Mouse (Mus musculus) gastrocnemius, adult 18-20 months (tissue): ENCODE measurements at regions not wholly inside any gene's neighbourhood (a gene's known extent, or its start where the extent isn't known, plus 50 kb on each side); places are given as distances from the start of the nearest gene placed in this dataset.

Experiments used
- DNase-seq: peaks from one replicate; pipeline ENCODE4 v3.0.0; 2021; ENCODE audit warnings: low spot score

DNA sequence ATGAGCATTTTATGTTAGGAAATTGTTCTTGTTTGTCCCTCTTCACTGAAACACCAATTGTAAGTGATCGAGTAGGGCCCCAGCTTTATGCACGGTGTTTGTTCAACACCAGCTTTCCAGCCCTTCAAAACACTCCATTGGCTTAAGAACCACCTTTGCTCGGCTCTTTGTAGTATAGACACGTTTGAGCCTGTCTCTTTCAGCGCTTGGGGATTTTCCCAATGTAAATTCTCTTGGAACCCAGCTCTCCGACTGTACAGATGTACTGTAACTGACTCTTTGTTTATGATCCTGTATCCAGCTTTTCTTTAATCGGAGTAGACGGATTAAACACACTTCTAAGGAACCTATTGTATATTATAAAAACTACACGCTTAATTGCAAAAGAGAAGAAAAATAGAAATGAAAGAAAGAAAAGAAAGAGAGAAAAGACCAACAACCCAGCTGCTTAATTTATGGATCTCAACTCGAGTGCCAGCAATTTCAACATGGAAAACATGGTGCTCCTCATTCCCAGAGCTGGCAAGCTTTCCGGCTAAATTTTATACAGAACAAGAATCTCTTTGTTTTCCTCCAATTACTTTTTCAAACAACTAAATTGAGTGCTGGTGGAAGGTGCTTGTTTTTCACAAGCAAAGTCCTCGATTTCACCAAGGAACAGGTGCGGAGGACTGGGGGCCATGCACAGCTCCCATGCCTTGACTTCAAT, 430.4 kb downstream of the Adgrl2 start:
- no peak for DNase-seq

DNA sequence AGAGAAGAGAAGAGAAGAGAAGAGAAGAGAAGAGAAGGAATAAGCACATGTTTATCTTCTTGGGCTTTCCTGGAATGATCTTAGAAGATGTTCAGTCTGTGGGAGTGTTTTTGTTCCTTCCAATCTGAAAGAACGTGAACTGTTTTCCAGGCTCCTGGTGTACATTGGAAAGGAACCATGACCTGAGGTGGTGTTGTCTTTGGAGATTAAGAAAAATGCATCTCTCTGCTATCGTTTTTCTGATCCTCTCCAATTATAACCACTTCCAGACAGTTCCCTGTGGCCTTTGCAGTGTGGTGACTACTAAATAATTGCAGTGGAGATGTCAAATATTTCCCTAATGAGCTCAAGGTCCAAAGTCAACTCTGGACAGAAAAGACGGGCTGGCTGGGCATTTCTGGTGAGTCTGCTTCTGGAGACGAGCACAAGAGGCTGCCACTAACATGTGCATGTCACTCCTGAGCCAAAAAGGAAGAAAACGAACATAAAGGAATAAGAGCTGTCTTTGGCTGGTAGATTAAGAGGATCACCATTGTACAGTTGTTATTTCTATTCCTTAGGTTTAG, 431.7 kb downstream of the Adgrl2 start:
- no peak for DNase-seq

DNA sequence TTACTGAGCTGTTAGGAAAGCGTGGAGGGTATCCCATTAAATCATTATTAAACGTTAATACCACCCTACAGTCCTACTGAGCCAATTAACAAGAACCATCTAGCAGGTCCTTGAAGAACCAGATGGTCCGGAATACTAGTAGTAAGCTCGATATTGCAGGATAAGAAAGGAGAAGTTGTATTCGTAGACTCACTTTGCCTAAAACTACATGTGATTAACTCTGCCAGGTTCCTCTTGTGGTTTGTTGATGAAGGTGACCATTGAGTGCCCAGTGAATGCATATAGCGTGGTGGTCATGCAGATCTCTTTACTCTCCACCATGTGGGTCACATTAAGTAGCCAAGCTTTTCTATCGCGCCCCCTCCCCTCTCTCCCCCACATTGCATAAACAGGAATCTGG, 435.0 kb downstream of the Adgrl2 start:
- no peak for DNase-seq

DNA sequence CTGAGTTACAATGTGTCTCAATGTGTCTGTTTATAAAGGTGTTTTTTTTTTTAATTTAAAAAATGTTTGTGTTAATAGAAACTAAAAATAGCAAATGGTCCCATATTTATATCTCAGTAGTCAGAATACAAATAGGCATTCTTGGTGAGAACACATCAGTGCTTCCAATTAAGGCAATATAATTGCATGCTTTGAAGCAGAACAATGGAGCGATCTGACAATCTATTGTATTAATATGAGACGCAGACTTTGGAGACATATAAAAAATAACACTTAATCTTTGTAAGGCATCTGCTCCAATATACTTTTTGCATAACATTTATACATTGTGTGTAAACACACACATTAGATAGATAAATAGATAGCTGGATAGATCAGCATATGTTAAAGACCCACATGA, 439.6 kb downstream of the Adgrl2 start:
- DNase-seq: no peak

DNA sequence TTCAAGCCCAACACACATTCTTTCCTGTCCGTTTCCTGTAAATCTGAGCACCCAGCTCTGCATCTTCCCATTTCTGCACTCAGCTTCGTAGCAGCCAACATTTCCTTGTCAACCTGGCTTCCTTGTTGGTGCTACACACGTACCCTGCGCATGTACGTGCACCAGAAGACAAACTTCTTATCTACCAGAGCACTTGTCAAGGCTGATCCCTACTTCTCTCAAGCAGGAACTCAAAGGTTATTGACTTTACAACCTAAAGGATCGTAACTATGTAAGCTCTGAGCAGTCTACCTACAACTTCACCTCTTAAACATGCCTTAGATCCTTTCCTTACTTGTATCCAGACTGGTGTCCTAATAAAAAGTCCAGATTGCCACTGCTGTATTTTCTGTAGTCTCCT, 445.4 kb downstream of the Adgrl2 start:
- no peak for DNase-seq

DNA sequence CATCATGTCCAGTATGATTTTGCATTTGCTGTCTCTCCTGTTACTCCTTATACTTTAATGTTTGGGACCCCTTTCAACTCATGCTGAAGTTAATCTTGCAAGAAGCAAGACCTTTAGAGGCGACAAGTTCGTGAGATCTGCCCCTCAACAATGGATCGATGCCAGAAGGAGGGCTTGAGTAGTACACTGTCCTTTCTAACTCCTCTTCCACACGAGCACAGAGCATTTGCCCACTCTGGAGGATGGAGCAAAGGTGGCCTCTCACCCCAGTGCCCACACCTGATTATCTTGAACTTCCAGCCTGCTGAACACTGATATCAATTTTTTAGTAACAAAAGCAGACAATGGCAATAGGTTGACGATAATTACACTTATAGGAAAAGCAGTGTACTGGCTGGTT, 448.1 kb downstream of the Adgrl2 start:
- DNase-seq: no peak

DNA sequence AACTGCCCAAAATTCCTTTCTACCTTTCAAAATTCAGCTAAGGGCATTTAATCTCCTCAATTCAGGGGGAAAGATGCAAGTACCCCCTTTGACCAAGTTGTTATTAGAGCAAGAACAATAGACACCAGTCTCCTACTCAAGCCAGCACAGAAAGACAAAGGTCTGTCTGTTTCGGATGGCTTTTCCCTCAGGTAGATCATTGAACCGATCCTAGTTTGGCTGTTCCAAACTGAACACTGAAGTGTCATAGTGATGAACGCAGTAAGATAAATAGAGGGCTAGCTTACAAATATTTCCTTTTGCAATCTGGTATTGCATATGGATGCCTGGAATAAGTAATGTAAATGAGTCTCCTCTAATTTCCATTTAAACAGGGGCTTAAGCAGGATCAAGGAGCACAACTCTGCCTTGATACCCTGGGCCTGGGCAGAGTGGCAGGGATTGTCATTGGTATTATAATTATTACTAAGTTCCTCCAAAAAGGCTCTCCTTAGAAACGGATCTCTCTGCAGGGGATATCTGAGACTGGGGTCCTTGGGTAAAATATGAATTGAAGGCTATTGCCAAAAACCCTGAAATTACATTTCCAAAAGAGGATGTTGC, 452.6 kb downstream of the Adgrl2 start:
- no peak for DNase-seq

DNA sequence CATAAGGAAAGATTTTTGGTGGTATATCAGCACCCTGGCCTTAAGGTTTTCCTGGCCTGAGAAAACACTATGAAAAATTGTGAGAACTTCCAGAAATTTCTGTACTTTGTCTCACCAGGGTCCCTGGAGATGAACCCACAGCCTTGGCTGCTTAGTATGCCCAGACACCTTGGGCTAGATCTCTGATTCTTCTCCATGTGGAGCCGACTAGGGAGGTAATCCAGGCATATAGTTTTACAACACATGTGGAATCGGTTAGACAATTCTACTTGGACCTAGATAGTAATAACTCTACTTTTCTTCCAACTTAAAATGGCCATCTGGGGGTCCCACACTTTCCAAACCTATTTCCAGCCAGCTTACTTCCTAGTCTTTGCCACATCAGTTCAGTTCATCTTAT, 460.5 kb downstream of the Adgrl2 start:
- no peak for DNase-seq

DNA sequence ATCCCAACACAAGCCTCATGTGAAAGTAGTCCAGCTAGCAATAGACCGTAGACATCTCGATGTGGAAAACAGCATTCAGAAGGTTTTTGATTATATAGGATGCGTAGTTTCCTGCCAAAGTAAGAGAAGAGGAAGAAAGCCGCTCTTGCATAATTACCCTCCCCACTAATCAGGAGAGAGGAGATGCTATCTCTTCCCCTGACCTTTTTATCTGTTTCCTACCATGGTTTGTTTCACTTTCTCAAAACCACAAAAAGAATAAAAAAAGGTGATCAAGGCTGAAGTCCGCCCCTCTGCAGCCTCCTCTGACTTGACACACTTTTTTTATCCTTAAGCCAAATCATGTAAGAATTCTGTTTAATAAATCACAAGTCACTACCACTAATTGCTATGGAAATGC, 480.0 kb downstream of the Adgrl2 start:
- no peak for DNase-seq

DNA sequence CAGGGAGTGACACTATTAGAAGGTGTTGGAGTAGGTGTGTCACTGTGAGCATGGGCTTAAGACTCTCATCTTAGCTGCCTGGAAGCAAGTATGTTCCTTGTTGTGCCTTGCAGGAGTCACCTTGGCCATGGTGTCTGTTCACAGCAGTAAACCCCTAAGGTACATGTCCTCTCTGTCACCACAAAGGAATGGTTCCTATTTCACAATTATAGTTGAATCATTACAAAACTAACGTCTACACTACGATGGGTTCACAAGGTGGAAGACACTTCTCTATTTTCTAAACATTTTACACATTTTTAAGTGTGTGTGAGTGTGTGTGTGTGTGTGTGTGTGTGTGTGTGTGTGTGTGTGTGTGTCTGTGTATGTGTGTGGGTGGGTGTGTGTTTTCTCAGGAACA, 485.4 kb downstream of the Adgrl2 start:
- no peak for DNase-seq

DNA sequence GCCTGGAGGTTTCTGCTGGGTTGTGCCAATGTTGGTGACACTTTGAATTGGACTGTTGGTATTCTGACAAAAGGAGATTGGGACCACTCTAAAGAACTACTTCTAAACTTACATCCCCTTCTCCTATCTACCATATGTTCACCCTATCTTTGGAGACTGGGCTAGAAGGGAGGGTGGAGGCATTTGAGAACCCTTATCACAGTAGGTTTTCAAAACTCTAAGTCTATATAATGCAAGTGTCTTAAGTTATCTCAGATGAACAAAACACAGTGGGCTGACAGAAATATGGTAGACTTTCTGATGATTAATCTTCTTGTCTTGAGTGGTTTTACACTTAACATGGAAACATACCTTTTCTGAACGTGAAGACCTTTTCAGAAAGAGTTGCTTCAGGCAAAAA, 486.9 kb downstream of the Adgrl2 start:
- DNase-seq: no peak

DNA sequence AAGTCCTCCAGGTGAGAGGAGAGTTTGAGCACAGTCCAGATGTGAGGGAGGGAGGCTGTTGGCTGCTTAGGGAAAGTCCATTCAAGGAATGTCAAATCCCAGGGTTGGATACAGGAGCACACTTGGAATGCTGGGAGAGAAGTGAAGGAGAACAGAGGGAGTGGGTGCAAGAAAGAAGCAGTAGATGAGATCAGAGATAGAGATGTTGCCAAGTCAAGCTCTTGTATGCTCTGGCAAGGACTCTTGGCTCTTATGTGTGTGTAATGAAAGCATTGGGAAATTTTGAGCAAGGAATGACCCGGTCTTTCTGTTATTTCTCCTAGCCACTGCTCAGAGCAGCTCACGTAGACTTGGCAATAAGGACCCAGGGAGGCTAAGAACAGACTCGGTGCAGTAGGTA, 488.6 kb downstream of the Adgrl2 start:
- peak; percentile 34 for DNase-seq

DNA sequence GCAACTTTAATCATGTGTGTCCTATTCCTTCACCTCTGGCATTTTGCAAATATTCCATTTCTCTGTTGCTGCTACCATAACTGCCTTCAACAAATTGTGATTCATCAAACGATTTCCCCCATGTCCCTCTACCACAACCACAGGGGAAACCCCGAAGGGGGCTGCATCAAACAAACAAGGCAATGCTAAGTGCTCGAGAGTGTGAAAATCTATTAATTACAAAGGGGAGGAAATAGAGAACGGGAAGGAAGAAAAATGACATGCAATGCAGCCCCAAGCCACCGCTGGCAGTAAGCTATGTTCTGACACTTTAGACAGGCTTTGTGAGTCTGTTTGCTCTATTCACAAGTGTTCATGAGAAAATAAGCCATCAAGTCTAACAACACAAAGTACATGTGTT, 493.7 kb downstream of the Adgrl2 start:
- no peak for DNase-seq

DNA sequence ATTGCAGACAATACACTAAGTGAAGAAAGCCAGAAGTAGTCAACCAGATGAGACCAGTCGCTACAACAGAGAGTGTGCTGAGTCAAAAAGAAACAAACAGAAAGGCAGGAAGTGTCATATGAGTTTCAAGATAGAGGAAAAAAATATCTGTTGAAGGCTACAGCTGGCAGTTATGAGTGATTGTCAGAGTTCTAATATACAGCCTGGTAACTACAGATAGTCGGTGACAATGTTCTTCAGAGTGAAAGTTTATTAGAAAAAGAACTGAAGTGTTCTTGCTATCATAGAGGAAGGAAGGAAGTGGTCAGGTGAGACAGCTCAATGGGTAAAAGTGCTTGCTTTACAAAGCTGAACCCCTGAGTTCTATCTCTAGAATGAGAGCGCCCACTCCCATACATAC, 499.1 kb downstream of the Adgrl2 start:
- no peak for DNase-seq

DNA sequence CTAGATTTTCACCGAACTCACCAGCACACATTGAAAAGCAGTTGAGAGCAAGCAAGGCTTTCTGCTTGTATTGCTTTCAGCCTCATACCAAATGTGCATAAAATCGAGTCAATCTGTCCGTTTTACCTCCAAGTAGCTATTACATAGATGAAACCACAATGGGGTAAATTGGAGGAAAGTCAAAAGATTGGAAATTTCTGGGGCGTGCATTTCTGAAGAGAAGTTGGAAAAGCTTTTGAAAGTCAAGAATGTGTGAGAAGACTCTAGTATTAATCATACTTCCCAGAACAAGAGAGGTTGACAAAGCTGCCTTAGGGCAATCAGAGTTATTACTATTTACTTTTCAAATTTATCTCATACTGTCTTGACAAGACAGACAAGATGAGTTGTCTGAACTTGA, 501.2 kb downstream of the Adgrl2 start:
- DNase-seq: no peak

DNA sequence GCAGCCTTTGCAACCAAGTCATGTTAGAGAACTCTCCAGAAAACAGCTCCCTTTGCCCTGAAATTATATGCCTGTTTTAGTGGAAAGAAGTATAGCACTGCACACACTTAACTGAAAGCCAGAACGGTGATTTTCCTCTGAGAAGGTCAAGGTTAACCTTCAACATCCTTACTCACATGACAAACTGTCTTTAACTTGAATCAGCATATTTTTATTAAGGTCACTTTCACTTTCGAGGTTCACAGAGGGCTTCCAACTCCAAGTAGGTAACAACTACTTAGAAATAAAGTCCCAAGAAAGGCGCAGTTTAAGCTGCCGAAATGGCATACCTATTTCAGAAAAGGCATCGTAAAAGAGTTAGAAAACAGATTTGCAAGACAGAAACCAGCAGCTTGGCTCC, 502.4 kb downstream of the Adgrl2 start:
- no peak for DNase-seq

DNA sequence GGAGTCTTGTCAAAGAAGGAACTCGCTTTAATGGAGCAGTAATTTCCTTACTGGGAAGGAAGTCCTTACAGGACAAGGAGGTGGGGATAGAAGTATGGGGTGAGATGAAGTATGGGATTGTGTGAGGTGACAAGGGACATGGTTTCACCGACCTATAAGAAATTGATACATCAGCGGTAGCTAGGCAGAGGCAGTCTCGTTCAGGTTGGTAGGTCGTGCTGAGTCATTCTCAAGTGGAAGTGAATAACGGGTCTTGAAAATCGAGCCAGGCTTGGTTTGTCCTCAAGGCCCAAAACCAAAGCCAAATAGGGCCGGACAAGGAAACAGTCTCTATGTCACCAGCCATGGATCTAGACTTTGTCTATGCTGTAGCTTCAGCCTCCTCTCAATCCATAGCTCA, 514.5 kb downstream of the Adgrl2 start:
- DNase-seq: no peak

DNA sequence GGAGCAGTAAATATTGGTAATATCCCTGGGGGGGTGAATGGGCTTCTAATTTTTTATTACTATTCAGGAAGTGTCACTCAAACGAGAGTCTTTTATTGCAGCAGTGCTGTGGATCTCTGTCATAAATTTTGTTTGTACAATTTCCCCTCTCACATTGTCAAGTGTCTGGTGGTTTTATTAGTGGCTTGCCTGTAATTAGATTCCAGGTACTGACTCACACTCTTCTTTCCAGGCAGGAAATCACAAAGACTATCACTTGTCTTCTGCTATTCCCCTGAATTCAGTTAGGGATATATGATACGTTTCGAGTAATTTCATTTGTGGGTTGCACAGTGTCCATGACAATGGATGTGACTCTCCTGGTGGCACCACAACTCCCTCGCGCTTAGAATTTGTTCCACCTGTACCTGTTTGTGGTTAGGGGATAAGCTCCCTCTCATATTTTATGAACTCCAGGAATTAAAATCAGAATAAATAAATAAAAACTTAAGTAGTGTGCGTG, 517.4 kb downstream of the Adgrl2 start:
- DNase-seq: no peak

DNA sequence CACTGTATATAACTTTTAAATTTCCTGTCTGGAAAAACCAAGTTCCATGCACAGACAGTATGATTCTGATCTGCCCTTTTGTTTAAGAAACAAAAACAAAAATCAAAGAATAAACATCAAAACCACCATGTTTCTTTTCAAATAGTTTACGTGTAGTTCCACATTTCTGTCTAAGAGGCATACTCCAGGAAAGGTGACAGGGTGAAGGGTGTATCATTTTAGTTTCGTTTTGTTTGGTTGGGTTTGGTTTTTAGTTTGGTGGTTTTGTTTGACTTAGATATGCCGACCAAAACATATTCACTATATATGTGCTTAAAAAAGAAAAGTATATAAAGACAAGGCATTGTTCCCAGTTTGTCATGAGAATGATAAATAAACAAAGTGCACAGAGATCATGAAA, 524.9 kb downstream of the Adgrl2 start:
- DNase-seq: no peak

DNA sequence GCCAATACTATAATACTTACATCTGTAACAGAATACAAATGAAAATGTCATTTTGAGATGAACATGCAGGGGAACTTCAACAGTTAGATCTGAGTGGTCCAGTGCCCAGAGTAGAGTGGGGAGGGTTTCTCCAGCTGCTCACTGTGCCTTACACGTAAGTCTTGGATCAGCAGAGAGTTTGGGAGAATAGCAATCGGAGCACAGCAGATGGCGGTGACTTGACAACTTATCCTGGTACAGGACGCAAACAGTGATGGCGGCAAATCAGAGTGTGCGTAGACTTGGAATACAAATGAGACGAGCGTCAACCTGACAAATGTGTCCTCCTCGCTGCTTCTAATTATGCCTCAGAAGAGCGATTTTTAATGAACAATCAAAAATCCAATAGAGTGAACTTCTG, 527.6 kb downstream of the Adgrl2 start:
- DNase-seq: no peak

DNA sequence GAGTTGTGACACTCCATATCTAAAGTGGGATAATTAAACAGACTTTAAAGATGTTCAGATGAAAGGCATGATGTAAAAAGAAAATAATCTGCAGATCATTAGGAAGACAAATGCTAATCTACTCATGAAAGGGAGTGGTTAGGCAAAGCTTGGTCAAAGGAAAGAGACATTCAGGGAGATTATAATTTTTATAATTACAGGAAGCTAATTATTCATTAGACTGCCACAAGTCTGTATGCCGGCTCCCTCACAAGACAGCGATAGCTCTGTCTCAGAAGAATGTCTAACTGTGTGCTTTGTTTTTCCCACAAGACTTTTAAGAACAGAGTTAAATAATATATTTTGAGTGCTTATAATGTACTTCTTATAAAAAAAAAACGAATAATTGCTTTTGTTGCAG, 541.5 kb downstream of the Adgrl2 start:
- DNase-seq: no peak

DNA sequence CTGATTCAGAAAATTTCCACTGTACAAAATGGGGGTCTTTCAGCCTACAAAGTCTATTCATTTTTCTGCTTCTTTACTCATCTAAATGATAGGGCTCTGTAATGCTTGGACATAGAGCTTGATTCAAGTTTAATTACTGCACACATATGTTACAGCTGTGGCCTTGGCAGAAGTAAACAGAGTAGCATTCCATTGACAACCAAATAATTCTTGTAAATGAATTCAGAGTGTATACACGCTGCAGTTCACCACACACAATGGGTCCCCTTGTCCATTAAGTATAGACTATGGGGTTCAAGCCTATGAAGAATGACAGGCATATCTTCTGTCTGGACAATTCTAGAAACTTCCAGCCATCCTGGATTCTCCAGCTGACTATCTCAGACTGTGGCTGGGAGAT, 541.9 kb downstream of the Adgrl2 start:
- DNase-seq: no peak

DNA sequence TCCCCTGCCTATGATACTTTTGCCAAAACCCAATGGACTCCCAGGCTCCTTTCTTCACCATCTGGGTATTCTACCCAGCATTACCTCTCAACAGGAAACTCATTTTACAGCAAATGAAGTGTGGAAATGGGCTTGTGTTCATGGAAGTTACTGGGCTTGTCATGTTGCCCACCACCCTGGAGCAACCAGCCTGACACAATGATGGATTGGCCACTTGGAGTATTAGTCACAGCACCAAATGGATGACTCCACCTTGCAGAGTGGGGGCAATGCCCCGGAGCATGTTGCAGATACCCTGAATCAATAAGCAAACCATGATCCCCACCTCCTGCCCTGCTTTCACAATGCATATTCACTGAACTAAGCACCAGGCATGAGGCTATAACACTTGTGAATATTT, 543.5 kb downstream of the Adgrl2 start:
- DNase-seq: no peak
